Mouse (Mus musculus) v-Abl transformed pro-B cells (cell line): ENCODE measurements around the gene Mrc2.

Source experiments
- in situ Hi-C, 2 experiments: fragments of 400-800 bp; cut with MboI; formaldehyde crosslinking; loops; one replicate each; pipeline ENCODE4 v1.15.1; 2025; ENCODE audit not compliant: unreplicated experiment in 2 of 2

Gene Mrc2

GRCm38 (mm10) chr11:105292124-105293071 lies at the start of gene Mrc2:
Mrc2 (plus strand) TSS chr11:105292643.
- in situ Hi-C loops: no loop called here

DNA sequence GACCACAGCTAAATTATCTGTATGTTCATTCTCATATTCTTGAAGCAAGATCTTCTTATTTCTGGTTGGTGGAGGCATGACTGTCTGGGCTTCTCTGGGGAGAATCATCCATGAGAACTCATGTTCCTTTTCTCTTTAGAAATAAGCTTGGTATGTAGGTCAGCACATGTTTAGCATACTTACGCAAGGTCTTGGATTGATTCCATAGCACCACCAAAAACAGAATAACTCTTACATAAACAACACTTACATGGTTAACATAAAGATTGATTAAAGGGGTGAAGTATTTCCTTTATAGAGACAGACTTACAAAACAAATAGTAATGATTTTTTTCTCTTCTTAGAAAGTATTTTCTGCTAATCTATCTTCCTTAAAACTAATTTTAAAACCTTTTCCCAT lies 46.1 kb upstream of the Mrc2 start:
- in situ Hi-C loops: no loop called here

- in situ Hi-C loops: no loop called here
Measured at GRCm38 (mm10) chr11:105246785-105247184, 45.7 kb upstream of the Mrc2 start.

- in situ Hi-C loops: no loop called here
Measured at GRCm38 (mm10) chr11:105247321-105247720, 45.1 kb upstream of the Mrc2 start.

DNA sequence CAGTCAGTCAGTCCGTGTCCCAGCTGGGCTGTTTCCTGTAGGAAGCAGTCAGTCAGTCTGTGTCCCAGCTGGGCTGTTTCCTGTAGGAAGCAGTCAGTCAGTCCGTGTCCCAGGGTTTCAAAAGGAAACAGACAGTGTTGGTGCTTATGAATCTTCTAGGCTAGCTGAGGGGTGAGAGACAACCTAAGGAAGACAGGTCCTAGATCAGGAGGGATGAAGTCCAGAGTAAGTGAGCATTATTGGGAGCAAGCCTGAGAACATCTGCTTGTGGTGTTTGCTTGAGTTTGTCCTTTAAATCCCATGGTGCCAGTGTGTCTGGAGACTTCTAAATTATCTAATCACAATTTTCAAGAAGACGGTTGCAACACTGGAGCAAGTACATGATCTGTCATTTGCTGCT lies 32.7 kb upstream of the Mrc2 start:
- in situ Hi-C loops: loop anchor here (10.0 kb wide), 1 partner anchor 655 kb away; no protein-coding TSS in a partner anchor

GRCm38 (mm10) chr11:105261116-105261515 lies 31.3 kb upstream of the Mrc2 start:
- in situ Hi-C loops: loop anchor here (10.0 kb wide), 1 partner anchor 654 kb away; no protein-coding TSS in a partner anchor

DNA sequence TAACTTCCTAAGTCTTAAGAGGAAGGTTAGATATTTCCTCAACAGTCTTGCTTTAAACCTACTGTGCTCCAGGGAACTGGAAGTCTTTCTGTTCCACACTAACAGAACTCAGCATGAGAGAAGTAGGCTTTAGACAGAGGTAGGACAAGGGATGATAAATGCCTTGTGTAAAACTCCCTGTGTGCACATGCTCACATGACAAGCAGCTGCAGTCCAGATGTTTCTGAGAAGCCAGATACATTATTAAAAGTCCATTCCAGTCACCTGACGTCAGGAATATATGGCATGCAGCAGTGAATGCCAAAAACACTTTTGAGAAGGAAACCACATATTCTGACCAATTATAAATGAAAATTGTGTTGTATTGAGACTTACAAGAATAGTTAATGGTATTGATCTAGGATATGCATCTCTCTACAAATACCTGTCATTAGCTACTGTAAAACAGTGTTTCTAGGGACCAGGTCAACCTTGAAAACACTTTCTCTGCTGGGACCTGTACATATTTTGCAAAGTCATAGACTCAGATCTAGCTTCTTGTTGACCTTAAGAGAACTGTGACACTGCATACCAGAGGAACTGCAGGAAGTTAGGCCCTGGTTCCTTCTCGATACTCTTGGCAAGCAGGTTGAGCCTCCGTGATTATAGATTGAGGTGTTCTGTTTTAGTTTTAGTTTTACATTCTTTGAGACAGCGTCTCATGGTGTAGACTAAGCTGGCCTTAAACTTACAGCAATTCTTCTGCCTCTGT lies 30.7 kb upstream of the Mrc2 start:
- in situ Hi-C loops: loop anchor here (10.0 kb wide), 1 partner anchor 653 kb away; no protein-coding TSS in a partner anchor

- in situ Hi-C loops: loop anchor here (10.0 kb wide), 1 partner anchor 650 kb away; no protein-coding TSS in a partner anchor
Measured at GRCm38 (mm10) chr11:105264506-105264905, 27.9 kb upstream of the Mrc2 start.

GRCm38 (mm10) chr11:105264988-105265387 lies 27.5 kb upstream of the Mrc2 start:
- in situ Hi-C loops: loop anchor here (10.0 kb wide), 1 partner anchor 650 kb away; no protein-coding TSS in a partner anchor

DNA sequence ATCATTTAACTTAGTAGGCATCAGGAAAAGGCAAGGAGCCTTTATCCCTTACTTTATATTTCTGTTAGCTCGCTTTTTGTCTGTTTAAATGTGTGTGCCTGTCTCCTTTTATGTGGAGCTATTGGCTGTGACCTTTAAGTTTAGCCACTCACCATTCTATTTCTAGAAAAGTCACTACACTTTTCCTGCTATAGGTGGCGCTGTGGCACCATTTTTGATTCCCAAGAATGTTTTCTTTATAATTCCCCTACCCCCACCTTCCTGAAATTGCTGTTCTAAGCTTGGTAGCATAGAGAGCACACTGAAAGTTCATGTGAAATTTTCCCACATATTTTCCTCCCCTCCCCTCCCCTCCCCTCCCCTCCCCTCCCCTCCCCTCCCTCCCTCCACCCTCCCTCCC lies 22.3 kb upstream of the Mrc2 start:
- in situ Hi-C loops: no loop called here

- in situ Hi-C loops: no loop called here
Measured at GRCm38 (mm10) chr11:105280456-105280855, 12.0 kb upstream of the Mrc2 start.

DNA sequence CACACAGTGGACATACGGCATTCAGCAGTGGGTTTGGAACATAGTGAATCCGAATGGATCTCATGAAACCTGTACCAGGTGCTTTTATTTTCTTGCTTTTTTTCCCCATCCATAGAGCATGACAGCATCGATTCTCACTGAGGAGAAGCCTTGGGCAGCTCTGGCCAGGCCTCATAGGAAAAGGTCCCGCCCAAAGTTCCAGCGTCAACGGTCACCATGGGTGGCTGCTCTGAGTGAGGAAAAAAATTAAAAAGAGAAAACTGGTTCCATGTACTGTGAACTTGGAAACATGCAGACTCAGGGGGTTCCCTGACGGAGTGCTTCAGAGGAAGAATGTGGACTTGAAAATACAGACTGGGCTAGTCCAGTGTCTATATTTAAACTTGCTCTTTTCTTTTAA lies 11.2 kb upstream of the Mrc2 start:
- in situ Hi-C loops: no loop called here

- in situ Hi-C loops: no loop called here
Measured at GRCm38 (mm10) chr11:105281763-105282459, 10.5 kb upstream of the Mrc2 start.

DNA sequence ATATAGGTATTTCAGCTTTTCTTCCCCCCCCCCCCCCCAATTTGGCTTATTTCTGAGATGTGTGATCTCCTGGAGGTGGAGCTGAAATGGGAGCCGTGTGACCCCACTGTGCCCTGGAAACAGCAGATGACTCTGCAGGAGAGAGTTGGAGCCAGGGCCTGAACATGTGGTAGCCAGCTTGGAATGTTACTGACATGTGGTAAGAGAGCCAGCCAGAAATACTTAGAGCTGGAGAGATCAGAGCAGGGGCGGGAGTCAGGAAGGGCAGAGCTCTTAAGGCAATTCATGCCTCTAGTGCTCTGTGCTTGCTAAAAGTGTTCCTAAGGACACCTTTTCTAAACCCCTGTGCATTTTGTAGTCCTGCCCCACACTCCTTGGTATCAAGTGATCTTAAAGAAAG lies 10.0 kb upstream of the Mrc2 start:
- in situ Hi-C loops: no loop called here

- in situ Hi-C loops: no loop called here
Measured at GRCm38 (mm10) chr11:105283016-105283415, 9.4 kb upstream of the Mrc2 start.

DNA sequence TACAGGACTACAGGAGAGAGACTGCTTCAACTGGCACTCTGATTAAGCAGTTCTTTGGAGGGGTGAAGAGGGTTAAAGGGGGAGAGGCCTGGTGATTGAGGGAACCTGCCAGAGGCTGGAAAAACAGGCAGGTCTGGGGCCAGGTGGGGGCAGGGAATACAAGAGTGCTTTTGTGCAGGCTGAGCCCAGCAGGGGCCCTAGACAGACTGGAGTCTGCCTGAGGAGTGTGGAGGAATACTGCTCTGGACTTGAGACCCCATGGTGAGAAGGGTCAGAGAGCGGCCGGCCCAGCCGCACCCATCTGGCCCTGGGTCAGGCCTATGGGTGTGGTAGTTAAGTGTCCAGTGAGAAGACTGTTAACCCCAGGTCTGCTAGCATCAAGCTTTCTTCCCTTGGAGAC lies 6.7 kb upstream of the Mrc2 start:
- in situ Hi-C loops: no loop called here

DNA sequence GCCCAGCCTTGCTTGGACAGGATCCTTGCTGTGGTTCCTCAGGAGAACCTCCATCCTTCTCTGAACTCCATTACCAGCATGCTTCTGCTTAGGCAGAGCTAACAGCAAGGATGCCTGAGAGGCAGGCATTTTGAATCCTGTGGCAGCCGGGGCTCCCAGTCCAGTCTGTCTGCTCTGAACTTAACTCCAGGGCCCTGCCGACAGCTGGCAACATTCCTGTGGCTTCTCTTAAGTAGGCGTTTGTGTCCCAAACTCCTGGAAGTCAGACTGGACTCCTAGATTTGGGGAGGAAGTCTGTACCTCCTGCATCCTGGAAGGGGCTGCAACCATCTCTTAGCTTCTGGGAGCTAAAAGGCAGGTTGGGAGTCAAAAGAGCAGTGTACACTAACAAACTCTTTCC lies 3.0 kb upstream of the Mrc2 start:
- in situ Hi-C loops: no loop called here

- in situ Hi-C loops: no loop called here
Measured at GRCm38 (mm10) chr11:105291681-105292123, 741 bp upstream of the Mrc2 start.

DNA sequence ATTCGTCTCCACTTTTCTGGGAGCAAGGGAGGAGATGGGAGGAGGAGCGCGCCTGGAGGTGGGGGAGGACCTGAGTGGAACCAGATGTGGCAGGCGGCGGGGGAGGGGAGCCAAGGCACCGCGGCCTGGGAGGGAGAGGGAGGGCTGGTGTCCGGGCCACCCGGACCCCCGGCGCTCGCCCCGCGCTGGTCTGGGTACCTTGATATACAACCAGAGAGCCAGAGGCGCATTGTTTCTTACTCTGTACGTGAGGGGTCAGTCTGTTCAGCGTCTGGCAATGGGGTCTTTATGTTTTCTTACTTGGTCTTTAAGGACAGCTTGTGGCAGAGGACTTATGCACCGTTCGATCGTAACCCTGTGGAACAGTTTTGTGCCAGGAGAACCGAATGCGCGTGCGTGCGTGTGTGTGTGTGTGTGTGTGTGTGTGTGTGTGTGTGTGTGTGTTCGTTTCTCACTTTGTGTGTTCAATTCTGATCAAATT lies 698 bp downstream of the Mrc2 start:
- in situ Hi-C loops: no loop called here

DNA sequence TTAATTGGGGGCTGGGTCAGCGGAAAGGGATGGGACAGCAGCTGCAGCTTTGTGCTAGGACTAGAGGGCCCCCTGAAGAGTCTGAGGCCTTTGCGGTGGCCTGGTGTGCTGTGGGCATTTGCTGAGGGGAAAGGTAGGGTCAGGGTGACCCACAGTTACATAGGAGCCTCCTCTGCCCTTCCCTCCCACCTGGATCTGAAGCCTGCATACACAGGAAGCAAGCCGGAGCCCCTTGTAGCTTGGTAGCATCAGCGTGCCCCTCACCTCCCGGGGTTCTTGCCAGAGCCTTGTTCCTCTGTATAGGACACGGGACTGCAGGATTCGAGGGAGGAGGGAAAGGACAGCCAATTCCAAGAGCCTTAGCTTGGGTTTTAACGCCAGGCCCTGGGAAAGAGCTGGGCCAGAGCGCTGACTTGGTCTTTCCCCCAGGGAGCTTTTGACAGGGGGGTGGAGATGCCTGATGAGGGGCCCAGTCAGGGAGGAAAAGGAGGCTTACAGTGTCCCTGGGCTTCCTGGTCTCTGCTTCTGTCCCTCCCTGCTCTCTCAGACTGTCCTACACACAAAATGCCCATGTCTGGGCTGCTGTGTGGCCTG lies 1.6 kb downstream of the Mrc2 start:
- in situ Hi-C loops: no loop called here
